Mouse (Mus musculus) cortical plate, adult 2 months (tissue): ENCODE measurements around the gene Tmcc3.

Experiments
- CTCF ChIP-seq: fragments of 200-500 bp; IDR thresholded peaks from 2 replicates; pipeline ENCODE4 v1.5.1; 2011; ENCODE audit warnings: mild to moderate bottlenecking, control low read depth, low read length; ENCODE audit not compliant: insufficient read depth; ENCODE audit errors: extremely low read depth
- POLR2A ChIP-seq: fragments of 200-500 bp; IDR thresholded peaks from 2 replicates; pipeline ENCODE4 v1.6.1; 2011; ENCODE audit warnings: mild to moderate bottlenecking, low read length, control low read depth; ENCODE audit not compliant: insufficient read depth; ENCODE audit errors: extremely low read depth

- TF ChIP-seq CTCF (no peak), POLR2A (no peak)
Observed at GRCm38 (mm10) chr10:94415950-94416844, 104.4 kb downstream of the Tmcc3 start.
